Mouse (Mus musculus) T-helper 17 cell (primary cell): ENCODE results near the gene Nit1.
"Not testable (repeated sequence)": the region's sequence is repeated elsewhere in the genome, so short reads cannot be mapped to it uniquely, and the experiment has no call there.

Source experiments
- in situ Hi-C, 2 experiments: fragments of 300-600 bp; cut with MboI, MseI; formaldehyde crosslinking; loops; 1 replicate in 1 of 2; 2 replicates in 1 of 2; pipeline ENCODE4 v1.15.1; 2025; ENCODE audit warnings: high pct_unique_total_duplicates in 2 of 2

Nit1 gene

DNA sequence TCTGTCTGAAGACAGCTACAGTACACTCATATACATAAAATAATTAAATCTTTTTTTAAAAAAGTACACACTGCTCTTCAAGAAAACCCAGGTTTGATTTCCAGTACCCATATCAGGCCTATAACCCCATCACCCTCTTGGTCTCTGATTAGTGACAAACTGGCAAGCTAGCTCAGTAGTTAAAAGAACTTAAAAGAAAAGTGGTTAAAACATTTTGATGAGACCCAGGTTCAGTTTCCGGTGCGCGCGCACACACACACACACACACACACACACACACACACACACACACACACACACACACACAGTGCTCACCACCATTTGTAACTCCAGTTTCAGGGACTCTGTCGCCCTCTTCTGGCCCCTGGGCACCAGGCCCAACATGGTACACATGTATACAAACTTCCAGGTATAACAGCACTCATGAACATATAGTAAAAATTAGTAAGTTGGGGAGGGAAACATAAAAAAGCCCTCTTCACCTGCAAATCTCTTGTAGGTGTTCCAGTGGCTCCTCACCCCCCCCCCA is 10.4 kb upstream of the Nit1 start:
- in situ Hi-C loops: loop anchor here (5.0 kb wide), 1 partner anchor 39 kb away; no protein-coding TSS in a partner anchor

DNA sequence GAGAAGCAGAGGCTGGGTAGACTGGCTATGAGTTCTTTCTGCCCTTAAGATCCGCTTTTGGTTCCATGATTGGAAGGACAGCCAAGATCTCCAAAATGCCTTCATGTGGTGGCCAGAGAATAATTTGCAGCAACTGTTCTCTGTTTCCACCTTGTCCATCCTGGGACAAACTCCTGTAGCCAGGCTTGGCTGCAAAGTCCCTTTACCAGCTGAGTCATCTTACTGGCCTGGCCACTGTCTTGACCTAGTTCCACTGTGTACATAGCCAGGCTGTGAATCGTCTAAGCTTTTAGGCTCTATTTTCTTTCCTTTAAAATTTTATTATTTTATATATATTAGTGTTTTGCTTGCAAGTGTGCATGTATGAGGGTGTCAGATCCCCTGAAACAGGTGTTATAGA is 3.8 kb upstream of the Nit1 start:
- in situ Hi-C loops: no loop called here

DNA sequence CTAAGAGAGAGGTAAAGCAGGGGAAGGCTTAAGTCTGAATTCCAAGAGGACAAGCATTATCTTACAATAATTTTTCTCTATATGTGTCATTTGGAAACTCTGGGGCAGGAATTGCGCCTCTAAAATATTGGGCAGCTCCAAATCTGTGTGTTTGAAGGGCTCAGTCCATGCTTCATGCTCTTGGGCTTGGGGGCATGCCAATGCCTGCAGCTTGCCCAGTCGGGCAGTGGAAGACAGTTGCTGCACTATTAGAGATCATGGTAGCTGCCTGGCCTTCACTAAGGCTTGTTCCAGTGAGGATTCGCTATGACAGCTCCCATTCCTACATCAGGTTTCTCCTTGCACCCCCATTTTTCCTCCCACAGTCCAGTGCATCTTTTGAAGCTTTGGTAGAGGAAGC is 3.2 kb upstream of the Nit1 start:
- in situ Hi-C loops: no loop called here

DNA sequence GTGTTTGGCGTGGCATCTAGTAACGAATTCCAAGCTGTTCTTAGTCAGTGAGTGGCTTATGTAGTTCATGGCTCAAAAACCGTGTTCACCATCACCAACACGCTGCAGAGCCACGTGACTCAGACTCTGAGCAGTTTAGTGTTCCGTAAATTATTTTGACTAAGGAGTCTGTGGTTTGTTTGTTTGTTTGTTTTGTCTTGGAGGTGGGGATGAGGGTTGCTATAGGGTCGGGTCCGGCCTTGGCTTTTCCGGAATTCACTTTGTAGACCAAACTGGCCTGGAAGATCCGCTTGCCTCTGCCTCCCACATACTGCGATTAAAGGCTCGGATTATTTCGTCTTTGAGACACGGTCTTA is 627 bp upstream of the Nit1 start:
- in situ Hi-C loops: no loop called here

DNA sequence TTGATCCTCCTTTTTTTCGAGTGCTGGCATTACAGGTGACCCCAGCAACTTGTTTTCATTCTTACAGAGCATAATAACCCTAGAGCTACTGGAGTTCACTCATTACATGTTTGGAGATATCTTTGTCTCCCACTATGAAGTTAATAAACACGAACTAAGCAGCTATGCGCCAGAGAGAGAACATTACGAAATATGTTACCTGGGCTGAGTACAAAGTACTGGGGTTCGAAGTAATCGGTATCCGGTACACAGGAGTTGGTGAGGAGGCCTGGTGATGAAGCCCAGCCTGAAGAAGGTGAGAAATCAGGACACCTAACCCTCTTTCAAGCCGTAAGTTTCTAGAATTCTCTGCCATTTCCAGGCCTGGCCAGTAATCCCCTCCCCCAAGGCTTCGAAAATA is 731 bp downstream of the Nit1 start:
- in situ Hi-C loops: no loop called here

DNA sequence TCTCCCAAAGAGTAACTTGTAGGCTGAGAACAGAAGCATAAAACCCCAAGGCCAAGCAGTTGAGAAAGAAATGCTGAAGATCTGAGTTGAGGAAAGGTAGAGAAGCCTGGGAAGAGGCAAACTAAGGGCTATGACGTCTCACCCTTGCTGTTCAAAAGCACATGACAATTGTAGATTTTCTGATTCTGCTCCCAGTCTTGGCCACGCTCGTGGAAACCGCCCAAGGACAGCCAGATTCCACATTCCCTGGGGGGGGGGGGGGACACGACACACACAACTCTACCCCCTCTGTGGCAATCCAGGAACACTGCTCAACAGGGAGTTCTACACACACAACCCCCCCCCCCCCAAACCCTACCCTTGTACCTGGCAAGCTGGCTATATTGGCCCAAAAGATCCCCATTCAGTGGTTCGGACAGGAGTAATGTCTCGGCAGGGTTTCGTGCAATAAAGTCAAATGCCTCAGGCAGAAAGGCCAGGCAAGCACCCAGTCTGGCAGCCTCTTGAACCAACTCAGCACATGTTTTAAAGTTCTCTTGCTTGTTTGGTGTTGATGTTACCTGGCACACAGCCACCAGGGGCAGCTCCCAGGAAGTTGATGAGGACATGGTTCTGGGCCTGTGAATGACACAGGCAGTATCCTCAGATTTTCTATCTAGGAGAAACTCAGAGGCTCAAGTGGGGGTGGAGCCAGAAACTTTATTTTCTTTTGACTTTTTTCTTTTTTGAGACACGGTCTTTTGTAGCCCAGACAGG is 1.3 kb downstream of the Nit1 start:
- in situ Hi-C loops: no loop called here

DNA sequence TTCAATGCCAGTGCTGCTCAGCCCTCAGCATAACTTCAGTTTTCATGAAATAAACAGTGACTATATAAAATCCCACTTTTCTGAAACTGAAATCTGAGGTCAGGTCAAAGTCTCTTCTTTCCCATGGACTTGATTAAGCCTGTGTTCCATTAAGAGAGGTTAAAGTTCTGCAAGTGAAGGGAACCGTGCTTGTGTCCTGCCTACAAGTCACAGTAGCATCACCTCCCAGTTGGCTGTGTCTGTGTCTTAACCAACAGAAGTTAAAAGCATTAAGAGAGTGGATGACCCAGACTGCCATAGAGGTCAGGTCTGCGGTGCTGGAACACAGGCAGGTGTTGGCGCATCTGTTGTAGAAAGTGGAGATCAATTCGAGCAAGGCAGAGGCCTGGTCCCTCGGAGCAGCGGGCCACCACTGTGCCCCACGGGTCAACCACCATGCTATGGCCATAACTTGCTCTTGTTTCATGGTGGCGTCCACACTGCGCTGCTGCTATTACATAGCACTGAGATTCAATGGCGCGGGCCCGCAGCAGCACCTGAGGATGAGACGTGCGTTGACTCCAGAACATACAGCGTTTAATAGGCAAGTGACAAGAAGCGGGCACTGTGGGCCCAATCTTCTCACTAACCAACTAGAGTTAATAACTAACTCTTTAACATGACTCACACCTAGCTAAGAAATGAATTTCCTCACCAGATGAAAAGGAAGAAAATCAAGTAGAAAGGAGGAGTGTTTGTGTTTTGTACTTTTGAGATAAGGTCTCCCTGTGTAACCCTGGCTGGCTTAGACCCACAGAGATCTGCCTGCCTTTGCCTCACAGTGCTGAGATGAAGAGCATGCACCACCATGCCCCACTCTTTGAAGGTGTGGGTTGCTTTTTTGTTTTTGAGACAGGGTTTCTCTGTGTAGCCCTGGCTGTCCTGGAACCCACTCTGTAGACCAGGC is 2.9 kb downstream of the Nit1 start:
- in situ Hi-C loops: no loop called here

DNA sequence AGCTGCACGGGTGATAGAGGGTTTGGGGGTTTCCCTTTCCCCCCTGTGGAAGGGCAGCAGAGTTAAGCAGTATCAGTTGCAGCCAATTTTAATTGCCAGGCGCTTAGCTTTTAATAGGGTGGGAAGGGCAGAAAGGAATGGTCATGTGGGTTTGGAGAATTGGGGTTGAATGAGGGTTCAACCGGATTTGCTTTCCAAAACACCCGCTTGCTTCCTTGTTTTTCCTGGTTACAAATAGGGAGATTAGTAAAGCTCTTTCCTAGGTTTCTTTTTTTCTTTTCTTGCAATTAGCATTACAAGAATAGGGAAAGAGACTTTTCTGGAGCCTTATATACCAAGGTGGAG is 15.3 kb downstream of the Nit1 start:
- in situ Hi-C loops: no loop called here

DNA sequence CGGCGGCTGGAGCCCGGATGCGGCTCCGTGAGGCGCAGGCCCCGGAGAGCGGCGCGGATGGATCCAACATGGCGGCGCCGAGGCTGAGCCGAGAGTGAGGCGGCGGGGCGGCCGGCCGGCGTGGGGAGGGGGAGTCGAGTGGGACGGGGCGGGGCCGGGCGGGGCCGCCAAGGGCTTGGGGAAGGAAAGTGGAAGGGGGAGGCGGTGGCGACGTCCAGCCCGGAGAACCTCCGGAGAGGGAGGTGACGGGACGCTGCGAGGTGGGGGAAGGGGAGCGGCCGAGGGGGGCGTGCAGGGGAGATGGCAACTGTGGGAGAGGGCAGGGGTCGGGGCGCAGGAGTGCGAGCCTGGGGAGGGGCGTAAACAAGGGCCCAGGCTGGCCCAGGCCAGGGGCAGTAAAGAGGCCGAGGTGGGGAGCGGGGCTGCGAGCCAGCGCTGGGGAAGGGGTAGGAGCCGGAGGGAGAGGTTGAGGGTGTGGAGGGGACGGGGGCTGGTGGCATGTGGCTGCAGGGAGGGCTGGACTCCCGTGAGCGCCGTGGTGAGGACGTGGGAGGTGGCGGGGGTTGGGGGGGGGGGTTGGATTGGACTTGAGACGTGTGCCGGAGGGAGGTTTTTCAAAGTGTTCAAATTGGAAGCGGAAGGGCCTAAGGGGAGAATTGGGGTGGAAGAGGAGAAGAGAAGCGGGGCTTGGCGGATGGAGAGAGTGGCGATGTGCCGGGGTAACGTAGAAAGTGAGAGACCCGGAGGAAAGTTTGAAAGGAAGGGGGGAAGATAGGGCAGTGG is 15.8 kb downstream of the Nit1 start:
- in situ Hi-C loops: loop anchor here in 1 of 2 experiments (5.0 kb wide), 1 partner anchor 42 kb away; the partner anchor contains the start of gene Usp21

DNA sequence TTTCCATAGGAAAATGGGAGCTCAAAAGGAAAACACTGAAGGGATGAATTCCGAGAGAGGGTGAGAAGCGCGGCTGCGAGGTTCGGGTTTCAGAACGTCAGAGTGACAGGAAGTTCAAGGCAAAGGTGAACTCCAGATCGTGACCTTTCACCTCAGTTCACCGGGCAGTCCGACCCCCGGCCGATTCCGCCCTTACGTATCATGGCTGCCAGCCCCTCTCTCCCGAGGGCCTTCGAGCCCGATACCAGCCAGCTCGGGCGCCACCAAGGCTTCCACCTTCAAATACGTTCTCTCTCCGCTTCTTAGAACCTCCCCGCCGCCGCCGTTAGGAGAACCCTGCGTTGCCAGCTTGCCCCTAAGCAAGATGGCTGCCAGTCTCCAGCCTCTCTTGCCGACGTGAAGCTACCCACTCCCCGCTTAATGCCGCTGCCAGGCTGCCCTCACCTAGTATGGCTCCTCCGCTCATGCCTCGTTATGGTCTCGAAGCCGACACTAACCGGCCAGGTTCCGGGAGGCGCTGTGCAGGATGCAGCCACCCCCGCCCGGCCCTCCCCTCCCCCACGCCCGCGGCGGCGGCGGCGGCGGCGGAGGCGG is 16.5 kb downstream of the Nit1 start, which contains the start of gene Dedd:
TSS of gene Dedd (plus strand) at position 307 of the 594 bp plus-strand sequence.
- in situ Hi-C loops: loop anchor here in 1 of 2 experiments (5.0 kb wide), 1 partner anchor 42 kb away; the partner anchor contains the start of gene Usp21

DNA sequence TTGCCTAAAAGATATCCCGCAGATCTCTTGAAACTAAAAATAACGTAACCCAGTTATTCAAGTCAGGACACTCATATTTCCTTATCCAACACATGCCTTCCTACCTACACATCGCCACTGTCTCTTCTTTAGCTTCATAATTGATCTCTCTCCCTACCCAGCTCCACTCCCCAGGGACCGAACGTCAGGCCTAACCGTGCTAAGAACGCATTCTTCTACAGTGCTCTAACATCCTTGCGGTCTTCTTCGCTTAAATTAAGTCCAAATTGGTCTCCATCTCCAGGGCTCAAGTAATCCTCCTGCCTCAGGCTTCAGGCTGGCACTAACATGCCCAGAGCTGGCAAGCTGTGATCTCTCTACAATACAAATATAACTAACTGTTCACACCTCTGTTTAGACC is 17.2 kb downstream of the Nit1 start:
- in situ Hi-C loops: loop anchor here in 1 of 2 experiments (5.0 kb wide), 1 partner anchor 41 kb away; the partner anchor contains the start of gene Usp21

DNA sequence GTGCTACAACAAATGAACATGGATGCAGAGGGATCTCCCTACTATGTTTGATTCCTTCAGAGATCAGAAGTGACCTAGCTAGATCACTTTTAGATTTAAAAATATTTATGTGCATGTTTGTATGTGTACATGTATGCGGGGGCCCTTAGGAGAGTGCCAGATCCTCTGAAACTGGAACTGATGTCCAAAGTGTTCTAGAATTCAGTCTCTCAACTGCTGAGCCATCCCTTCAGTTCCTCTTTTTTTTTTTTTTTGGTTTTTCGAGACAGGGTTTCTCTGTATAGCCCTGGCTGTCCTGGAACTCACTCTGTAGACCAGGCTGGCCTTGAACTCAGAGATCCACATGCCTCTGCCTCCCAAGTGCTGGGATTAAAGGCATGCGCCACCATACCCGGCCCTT is 18.9 kb downstream of the Nit1 start:
- in situ Hi-C loops: loop anchor here in 1 of 2 experiments (5.0 kb wide), 1 partner anchor 39 kb away; the partner anchor contains the start of gene Usp21

DNA sequence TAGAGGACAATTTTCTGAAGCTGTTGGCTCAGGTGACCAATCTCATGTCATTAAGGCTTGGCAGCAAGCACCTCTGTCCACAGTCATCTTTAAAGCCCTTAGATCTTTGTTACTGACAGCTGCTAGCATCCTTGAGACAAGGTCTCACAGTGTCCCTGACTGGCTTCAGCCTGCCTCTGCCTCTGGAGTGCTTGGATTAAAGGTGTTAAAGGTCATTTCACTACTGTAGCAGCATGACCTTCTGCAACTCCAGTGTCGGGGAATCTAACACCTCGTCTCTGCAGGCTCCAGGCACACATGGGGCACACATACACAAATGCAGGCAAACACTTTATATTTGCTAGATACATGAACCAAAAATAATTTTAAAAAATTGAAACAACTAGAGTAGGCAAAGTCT is 19.9 kb downstream of the Nit1 start:
- in situ Hi-C loops: loop anchor here in 1 of 2 experiments (5.0 kb wide), 1 partner anchor 38 kb away; the partner anchor contains the start of gene Usp21

DNA sequence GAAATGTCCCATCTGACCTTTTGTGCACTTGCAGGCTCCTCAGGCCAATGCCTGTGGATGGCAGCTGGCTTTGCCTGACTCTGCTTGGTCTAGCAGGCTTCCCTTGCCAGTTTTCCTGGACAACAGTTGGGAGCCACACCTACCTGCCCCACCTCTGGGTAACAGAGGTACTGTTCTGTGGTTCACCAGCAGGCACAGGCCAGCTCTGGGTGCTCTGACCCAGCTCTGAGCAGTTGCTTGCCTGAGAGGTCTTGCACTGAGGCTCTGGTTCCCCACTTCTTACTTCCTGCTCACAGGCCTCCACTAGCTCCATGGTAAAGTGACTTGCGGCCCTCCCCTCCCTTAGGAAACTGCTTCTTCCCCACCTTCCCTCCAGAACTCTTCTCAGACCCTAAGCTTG is 23.4 kb downstream of the Nit1 start:
- in situ Hi-C loops: no loop called here

DNA sequence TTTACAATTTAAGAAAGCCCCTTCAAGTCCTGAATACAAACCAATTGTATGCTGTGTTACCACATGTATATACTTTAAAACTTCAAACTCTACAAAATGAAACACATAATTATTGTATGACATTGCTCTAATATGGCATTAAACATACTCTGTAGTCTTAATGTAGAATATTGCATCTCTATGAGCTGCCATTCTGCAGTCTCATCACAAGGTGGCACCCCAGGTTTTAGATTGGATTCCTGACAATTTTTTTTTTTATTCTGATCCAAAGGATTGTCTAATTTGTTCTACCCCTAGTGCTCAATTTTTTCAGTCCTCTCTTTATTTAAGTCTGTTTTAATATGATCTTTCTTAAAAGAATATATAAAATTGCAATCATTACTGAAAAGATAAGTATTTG is 24.0 kb downstream of the Nit1 start:
- in situ Hi-C loops: no loop called here

DNA sequence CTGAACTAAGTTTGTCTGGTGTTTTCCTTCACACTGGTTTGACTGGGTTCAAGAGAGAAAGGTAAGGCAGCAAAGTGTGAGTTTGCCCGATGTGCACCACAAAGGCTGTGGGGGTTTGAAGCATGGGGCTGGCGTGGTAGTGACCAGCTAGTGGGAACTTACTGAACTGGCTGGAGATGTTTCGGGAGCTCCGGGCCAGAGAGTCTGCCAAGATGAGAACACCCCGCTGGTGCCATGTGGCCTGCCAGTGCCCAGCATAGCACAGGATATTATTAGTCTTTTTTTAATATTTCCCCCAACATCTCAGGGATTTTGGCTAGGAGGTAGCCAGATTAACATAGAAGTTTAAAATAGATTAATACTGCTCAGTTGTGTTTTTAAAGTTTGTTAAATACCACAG is 25.3 kb downstream of the Nit1 start:
- in situ Hi-C loops: no loop called here

DNA sequence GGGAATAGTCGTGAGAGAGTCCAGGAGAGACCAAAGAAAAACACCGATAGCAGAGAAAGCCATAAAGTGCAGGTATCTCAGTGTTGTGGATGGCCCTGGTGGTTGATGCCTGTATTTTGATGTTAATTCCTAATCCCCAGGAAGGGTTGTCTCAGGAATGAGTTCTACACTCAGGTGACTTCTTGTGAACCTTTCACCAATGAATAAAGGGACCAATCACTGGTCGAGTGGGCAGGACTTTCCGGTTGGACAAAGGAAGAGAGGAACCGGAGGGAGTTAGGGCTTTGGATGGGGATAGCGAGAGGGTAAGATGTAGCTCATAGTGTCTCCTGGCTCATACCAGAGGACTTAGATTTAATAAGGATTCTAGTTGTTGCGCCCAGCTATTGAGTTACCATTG is 25.7 kb downstream of the Nit1 start:
- in situ Hi-C loops: loop anchor here (5.0 kb wide), 1 partner anchor 38 kb away; no protein-coding TSS in a partner anchor

DNA sequence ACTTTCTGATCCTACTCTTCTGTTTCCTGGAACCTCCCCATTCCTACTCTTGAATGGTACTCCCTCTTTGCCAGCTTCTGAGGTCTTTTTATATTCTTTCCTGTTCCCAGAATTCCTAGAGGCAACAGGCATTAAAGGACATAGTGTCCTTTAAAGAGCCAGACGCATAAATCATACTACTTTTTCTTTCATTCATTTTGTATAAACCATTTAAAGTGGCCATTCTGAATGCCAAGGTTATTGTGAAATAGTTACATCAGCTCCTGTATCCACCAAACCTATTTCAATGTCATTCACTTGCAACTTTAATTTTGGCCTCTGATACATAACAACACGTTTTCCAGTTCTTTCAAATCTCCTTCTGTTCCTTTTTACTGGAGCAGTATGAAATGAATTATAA is 36.1 kb downstream of the Nit1 start:
- in situ Hi-C loops: no loop called here

DNA sequence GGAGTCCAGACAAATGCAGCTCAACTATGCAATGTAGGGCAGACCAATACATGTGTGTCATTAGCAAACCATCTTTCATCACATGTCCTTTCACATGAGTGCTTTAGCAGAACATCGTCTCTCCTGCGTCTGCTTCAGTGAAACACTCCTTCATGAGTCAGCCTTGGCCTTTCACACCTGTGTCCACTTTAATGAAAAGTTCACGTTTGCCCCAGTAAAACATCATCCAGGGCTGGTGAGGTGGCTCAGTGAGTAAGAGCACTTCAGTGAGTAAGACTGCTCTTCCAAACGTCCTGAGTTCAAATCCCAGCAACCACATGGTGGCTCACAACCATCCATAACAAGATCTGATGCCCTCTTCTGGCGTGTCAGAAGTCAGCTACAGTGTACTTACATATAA is 39.3 kb downstream of the Nit1 start:
- in situ Hi-C loops: not testable (repeated sequence)

DNA sequence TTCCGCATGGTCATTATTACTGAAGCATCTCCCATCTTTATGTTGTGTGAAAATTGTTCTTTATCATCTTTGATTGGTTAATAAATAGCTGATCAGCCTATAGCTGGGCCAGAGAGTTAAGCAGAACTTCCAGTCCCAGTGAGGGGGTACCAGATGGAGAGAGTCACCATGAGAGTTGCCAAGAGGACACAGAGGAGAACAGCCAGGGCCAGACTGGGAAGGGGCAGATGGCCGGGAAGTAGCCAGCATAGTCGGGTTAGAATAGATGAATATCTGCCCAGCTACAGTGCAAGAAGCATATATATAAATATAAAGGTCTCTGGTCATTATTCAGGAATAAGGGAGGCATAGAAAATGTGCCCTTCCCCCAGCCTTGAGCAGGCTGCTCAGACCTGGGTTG is 47.2 kb downstream of the Nit1 start:
- in situ Hi-C loops: no loop called here

DNA sequence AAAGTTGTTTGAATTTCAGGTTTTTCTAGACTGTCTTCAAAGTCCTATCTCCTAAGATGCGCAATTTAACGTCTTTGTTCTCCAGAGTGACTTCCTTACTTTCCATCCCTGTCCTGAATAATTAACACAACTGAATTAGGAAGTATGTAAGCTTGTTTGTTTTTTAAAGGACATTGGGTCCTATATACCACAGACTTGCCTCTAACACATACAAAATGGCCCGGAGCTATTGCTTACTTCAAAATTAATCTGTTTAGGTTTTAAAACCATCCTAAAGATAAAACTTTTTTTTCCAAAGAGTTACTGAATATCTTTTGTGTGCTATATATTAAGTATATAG is 50.4 kb downstream of the Nit1 start:
- in situ Hi-C loops: no loop called here
